Mouse (Mus musculus): ENCODE data around the gene Klf6.

DNA sequence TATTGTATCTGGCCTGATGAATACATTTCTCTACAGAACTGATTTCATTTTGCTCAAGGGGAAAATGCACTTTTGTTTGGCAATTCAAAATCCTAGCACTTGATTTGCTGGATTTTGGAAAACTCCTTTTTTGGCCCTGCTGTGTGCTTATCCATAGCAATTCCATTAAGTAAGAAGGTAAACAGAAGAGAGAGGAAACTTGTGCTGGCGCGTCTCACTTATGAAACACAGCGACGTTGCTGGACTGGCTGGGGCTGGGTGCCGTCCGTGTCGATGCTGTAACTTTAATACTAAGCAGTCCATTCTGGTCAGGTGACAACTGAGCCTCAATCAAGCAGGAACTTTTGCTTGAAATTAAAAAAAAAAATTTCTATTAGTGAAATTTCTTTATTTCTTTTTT is 8.6 kb downstream of the Klf6 start:
- no peak for TF ChIP-seq CTCF (IDR thresholded peaks at IDR 0.05; ENCODE audit: low read depth, low read length)
- no peak for TF ChIP-seq GATA2 (IDR thresholded peaks at IDR 0.05; ENCODE audit: borderline replicate concordance, low read depth, low read length)
- no peak for TF ChIP-seq POLR2AphosphoS5 (IDR thresholded peaks at IDR 0.05; ENCODE audit: insufficient replicate concordance, low read depth, low read length)
- TF ChIP-seq TAL1 (conservative IDR thresholded peaks at IDR 0.05; ENCODE audit: low read depth, low read length), result no peak

All from G1E (cell line).